Mouse (Mus musculus): ENCODE results near the gene Akap8l. TPM values are rescaled to one million over a fixed set of nuclear protein-coding genes. Genes with fewer than 3 reads are reported as not detected.

The Akap8l gene
- polyA plus RNA-seq, 1 experiment from 2014 or later = 79.4 TPM

DNA sequence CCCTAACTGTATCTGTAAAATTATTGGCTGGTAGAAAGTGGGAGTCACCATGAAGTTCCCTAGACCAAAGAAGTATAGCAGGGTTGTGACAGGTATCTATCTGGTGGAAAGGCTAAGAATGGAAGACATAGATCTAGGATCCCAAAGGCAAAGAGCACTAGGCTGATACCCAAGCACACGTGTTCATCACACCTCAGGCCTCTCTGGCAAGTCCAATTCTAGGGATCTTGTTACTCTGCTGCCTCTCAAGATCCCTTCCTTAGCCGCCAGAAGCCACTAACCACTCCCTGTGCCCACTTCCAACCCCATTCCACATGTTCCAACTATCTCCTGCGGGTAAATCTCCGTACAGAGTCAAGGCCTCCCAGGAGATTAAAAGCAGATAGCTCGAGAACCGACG, 30.5 kb downstream of the Akap8l start:
- peak overlapping the region; percentile 92 for H3K4me3 ChIP-seq
- WGBS = under 1% methylated on average over 7 of the region's 7 CpGs
- peaks cover 52% of the 10 kb centered on the region for H3K36me3 ChIP-seq
- peak overlapping the region; percentile 96; the same call in 1 of the 2 replicates for H3K27ac ChIP-seq (ENCODE audit: poor library complexity, severe bottlenecking)
- H3K9me3 ChIP-seq (replicated peaks) = no peaks in the 10 kb centered on the region
- no peaks in the 10 kb centered on the region for H3K27me3 ChIP-seq (replicated peaks)
- peaks cover 28% of the 10 kb centered on the region for H3K4me1 ChIP-seq (replicated peaks)
- no peak for ATAC-seq (ENCODE audit: insufficient number of reproducible peaks, low FRiP score)
- H3K4me2 ChIP-seq = peak overlapping the region; percentile 95
- peak overlapping the region; percentile 93 for H3K9ac ChIP-seq

GRCm38 (mm10) chr17:32317708-32318107, 32.7 kb downstream of the Akap8l start:
- H3K9me3 ChIP-seq (replicated peaks) = no peaks in the 10 kb centered on the region
- WGBS = 93% methylated on average over 3 of the region's 3 CpGs
- ATAC-seq (ENCODE audit: insufficient number of reproducible peaks, low FRiP score) = no peak

DNA sequence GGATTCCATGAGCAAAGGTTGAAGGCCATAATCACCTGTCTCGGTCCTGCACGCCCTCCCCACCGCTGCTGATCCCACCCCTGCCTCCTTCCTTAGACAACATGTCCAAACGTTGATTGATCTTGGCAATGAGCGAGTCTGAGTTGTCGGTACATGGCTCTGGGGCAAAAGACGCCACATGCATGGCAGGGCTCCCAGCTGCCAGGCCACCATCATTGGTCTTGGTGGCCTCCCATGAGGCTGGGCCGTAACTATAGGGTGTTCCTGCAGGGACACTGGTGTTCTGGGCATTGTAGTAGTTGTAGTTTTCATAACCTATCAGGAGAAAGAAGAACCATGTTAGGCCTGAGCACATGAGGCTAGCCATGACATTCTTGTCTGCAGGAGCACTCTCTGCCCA, 33.4 kb downstream of the Akap8l start:
- ATAC-seq (ENCODE audit: insufficient number of reproducible peaks, low FRiP score) = no peak
- H3K36me3 ChIP-seq = peaks cover 66% of the 10 kb centered on the region
- no peak overlapping the region for H3K4me3 ChIP-seq
- H3K9ac ChIP-seq = no peak overlapping the region
- peaks cover 18% of the 10 kb centered on the region for H3K4me1 ChIP-seq (replicated peaks)
- no peaks in the 10 kb centered on the region for H3K27me3 ChIP-seq (replicated peaks)
- H3K4me2 ChIP-seq = no peak overlapping the region
- no peaks in the 10 kb centered on the region for H3K9me3 ChIP-seq (replicated peaks)
- WGBS = 93% methylated on average over 8 of the region's 8 CpGs
- H3K27ac ChIP-seq (ENCODE audit: poor library complexity, severe bottlenecking) = no peak overlapping the region

More at GRCm38 (mm10) chr17:32317708-32318107, 32.7 kb downstream of the Akap8l start:
- no peak overlapping the region for H3K9ac ChIP-seq
- H3K27ac ChIP-seq (ENCODE audit: poor library complexity, severe bottlenecking) = no peak overlapping the region
- no peak overlapping the region for H3K4me2 ChIP-seq
- H3K4me3 ChIP-seq = no peak overlapping the region
- H3K36me3 ChIP-seq = peaks cover 60% of the 10 kb centered on the region
- no peaks in the 10 kb centered on the region for H3K27me3 ChIP-seq (replicated peaks)
- peaks cover 25% of the 10 kb centered on the region for H3K4me1 ChIP-seq (replicated peaks)

DNA sequence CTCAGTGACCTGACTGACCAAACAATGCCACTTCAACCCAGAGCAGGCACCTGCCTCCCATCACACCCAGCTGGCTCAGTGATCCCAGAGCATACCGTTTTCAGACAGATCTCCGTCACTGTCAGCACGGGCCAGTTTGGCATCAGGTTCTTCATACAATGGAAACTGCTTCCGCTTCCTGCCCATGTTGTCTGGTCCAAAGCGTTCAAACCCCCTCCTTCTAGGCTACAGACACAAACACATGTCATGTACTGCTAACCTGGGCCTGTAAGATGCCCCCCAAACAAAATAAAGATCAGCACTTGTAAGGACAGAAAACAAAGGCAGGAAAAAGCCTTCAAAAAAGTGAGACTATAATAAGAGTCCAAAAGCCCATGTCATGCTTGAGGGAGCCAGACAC, 34.8 kb downstream of the Akap8l start:
- no peak overlapping the region for H3K27ac ChIP-seq (ENCODE audit: poor library complexity, severe bottlenecking)
- no peak overlapping the region for H3K4me2 ChIP-seq
- H3K36me3 ChIP-seq = peaks cover 81% of the 10 kb centered on the region
- H3K9me3 ChIP-seq (replicated peaks) = no peaks in the 10 kb centered on the region
- H3K4me1 ChIP-seq (replicated peaks) = peaks cover 16% of the 10 kb centered on the region
- H3K27me3 ChIP-seq (replicated peaks) = no peaks in the 10 kb centered on the region
- no peak overlapping the region for H3K9ac ChIP-seq
- H3K4me3 ChIP-seq = no peak overlapping the region
- WGBS = 95% methylated on average over 5 of the region's 5 CpGs
- no peak for ATAC-seq (ENCODE audit: insufficient number of reproducible peaks, low FRiP score)

- WGBS = 71% methylated on average over 5 of the region's 5 CpGs
- H3K4me2 ChIP-seq = no peak overlapping the region
- ATAC-seq (ENCODE audit: insufficient number of reproducible peaks, low FRiP score) = no peak
- no peaks in the 10 kb centered on the region for H3K9me3 ChIP-seq (replicated peaks)
- H3K4me3 ChIP-seq = no peak overlapping the region
- peaks cover 8% of the 10 kb centered on the region for H3K4me1 ChIP-seq (replicated peaks)
- H3K27ac ChIP-seq (ENCODE audit: poor library complexity, severe bottlenecking) = no peak overlapping the region
- no peaks in the 10 kb centered on the region for H3K27me3 ChIP-seq (replicated peaks)
- no peak overlapping the region for H3K9ac ChIP-seq
- peaks cover 98% of the 10 kb centered on the region for H3K36me3 ChIP-seq
These were observed 36.5 kb downstream of the Akap8l start for GRCm38 (mm10) chr17:32313892-32314291.

DNA sequence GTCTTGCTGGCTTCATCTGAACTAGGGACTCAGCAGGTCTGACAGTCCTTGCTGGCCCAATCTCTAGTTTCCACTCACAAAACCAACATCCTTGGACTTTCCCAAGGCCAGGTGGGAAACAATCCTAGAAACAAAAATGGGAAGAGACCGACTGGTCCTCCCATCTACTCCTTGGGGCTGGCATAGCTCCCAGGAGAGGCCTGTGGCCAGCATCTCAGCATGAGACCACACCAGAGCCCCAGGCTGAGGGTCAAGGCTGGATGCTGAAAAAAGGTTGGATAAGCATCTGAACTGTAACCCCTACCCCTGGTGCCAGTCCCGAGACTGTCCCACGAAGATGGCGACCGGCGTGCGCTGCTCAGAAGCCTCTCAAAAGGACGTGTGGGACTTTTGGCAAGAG, 37.6 kb downstream of the Akap8l start:
- H3K4me1 ChIP-seq (replicated peaks) = no peaks in the 10 kb centered on the region
- H3K27me3 ChIP-seq (replicated peaks) = no peaks in the 10 kb centered on the region
- ATAC-seq (ENCODE audit: insufficient number of reproducible peaks, low FRiP score) = no peak
- no peak overlapping the region for H3K4me3 ChIP-seq
- H3K9me3 ChIP-seq (replicated peaks) = no peaks in the 10 kb centered on the region
- H3K36me3 ChIP-seq = peaks cover 98% of the 10 kb centered on the region
- H3K9ac ChIP-seq = no peak overlapping the region
- 98% methylated on average over 8 of the region's 8 CpGs for WGBS
- H3K4me2 ChIP-seq = no peak overlapping the region
- H3K27ac ChIP-seq (ENCODE audit: poor library complexity, severe bottlenecking) = no peak overlapping the region

DNA sequence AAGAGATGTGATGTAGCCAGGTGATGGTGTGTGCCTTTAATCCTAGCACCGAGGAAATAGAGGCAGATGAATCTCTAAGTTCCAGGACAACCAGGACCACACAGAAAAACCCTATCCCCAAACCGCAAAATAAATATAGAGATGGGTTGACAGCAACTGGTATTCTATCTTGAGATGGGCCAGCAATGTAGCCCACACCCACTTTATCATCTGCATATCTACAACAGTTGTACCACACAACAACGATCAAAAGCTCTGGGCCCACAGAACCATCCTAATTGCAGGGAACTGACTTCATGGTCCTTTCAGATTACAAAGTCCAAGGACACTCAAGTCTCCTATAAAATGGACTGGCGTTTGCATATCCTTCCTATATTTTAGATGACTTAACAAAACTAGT, 42.4 kb downstream of the Akap8l start:
- Histone ChIP-seq H3K4me2 (no peak overlapping the region), H3K9me3 (replicated peaks) (no peaks in the 10 kb centered on the region), H3K36me3 (peaks cover 96% of the 10 kb centered on the region), H3K27me3 (replicated peaks) (no peaks in the 10 kb centered on the region), H3K9ac (no peak overlapping the region), H3K4me3 (no peak overlapping the region), H3K27ac (ENCODE audit: poor library complexity, severe bottlenecking) (no peak overlapping the region), H3K4me1 (replicated peaks) (no peaks in the 10 kb centered on the region)
- WGBS = 87% methylated on average over 4 of the region's 4 CpGs
- ATAC-seq (ENCODE audit: insufficient number of reproducible peaks, low FRiP score) = no peak

DNA sequence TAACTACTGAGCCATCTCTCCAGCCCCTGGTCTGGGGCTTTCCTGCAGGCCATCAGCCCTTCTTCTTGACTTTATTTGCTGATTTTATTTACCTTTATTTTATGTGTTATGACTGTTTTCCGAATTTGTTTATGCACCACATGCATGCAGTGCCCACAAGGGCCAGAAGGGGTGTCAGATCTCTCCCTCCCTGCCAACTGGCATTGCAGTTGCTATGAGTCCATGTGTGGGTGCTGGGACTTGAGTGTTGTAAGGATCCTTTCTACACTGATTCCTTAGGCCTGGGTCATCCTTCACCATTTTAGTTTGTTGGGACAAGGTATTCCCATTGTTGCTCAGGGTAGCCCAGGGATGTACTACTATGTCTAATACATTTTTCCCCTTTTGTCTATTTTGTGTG, 52.3 kb downstream of the Akap8l start:
- Histone ChIP-seq H3K4me1 (replicated peaks) (no peaks in the 10 kb centered on the region), H3K27ac (ENCODE audit: poor library complexity, severe bottlenecking) (no peak overlapping the region), H3K4me2 (no peak overlapping the region), H3K9ac (no peak overlapping the region), H3K9me3 (replicated peaks) (no peaks in the 10 kb centered on the region), H3K4me3 (no peak overlapping the region), H3K27me3 (replicated peaks) (no peaks in the 10 kb centered on the region), H3K36me3 (0 out of 2 replicates have a peak, but pooled peaks cover 2% of the 10 kb centered on the region)
- ATAC-seq (ENCODE audit: insufficient number of reproducible peaks, low FRiP score) = no peak
- 83% methylated on average over 1 of the region's 1 CpGs for WGBS

DNA sequence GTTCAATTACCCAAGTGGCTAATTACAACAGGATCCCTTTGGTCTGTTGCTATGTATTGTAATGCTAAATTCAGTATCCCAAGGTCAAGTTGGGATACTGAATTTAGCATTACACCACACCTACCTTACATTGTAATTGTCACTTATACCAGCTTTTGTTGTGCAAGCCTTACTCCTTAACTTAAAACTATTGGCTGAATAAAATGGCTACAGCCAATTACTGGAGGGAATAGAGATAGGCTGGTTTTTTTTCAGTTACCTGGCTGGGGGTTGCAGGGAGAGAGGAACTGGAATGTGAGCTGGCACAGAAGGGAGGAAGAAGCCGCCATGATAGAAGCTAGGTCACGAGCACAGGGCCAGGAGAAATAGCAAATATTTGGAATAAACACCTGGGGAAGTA, 54.5 kb downstream of the Akap8l start:
- Histone ChIP-seq H3K27ac (ENCODE audit: poor library complexity, severe bottlenecking) (no peak overlapping the region), H3K9me3 (replicated peaks) (no peaks in the 10 kb centered on the region), H3K4me1 (replicated peaks) (no peaks in the 10 kb centered on the region), H3K4me3 (no peak overlapping the region), H3K4me2 (no peak overlapping the region), H3K27me3 (replicated peaks) (no peaks in the 10 kb centered on the region), H3K36me3 (no peaks in the 10 kb centered on the region), H3K9ac (no peak overlapping the region)
- no peak for ATAC-seq (ENCODE audit: insufficient number of reproducible peaks, low FRiP score)
- WGBS = 80% methylated on average over 2 of the region's 2 CpGs

DNA sequence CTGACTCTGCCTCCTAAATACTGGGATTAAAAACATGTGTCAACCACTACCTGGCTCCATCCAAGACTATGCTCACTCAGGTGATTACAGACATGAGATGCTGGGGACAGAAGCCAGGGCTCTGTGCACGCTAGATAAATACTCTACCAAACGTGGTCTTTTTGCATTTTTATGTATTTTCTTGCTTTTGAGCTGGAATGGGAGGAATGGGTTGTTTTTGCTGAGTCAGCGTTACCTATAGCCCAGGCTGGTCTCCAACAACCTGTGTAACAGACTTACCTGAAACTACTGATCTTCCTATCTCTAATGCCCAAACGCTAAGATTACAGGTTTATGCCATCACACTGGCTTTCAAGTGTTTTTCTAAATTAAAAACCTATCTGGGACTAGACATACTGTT, 55.2 kb downstream of the Akap8l start:
- no peak for ATAC-seq (ENCODE audit: insufficient number of reproducible peaks, low FRiP score)
- Histone ChIP-seq H3K9me3 (replicated peaks) (no peaks in the 10 kb centered on the region), H3K4me1 (replicated peaks) (no peaks in the 10 kb centered on the region), H3K36me3 (no peaks in the 10 kb centered on the region), H3K9ac (no peak overlapping the region), H3K4me3 (no peak overlapping the region), H3K4me2 (no peak overlapping the region), H3K27me3 (replicated peaks) (no peaks in the 10 kb centered on the region), H3K27ac (ENCODE audit: poor library complexity, severe bottlenecking) (no peak overlapping the region)
- WGBS = 72% methylated on average over 4 of the region's 4 CpGs

DNA sequence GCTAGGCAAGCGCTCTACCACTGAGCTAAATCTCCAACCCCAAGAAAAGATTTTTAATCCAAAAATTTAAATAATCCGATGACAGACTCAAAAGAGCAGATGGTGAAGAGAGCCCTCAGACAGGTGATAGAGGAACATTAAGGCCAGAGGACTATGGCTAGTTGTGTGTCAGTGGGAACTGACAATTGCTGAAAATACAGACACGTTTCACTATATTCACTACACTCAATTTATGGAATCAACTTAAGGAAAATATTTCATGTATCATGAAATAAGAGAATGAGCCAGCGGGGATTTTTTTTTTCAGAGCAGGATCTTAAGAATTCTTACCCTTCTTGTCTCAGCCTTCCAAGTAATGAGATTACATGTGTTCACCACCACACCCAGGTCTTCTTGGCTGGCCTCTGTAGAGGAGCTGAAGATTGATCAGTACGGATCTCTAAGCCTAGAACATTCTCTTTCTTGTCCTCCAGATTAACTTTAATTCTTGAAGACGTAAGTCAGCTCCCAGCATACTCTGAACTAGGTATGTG, 65.2 kb downstream of the Akap8l start:
- no peaks in the 10 kb centered on the region for H3K27me3 ChIP-seq (replicated peaks)
- H3K27ac ChIP-seq (ENCODE audit: poor library complexity, severe bottlenecking) = peak overlapping the region; percentile 98; the same call in 1 of the 2 replicates
- 46% methylated on average over 6 of the region's 6 CpGs for WGBS
- peak overlapping the region; percentile 87 for H3K4me2 ChIP-seq
- H3K9me3 ChIP-seq (replicated peaks) = no peaks in the 10 kb centered on the region
- H3K9ac ChIP-seq = peak overlapping the region; percentile 95
- no peaks in the 10 kb centered on the region for H3K36me3 ChIP-seq
- peaks cover 22% of the 10 kb centered on the region for H3K4me1 ChIP-seq (replicated peaks)
- H3K4me3 ChIP-seq = peak overlapping the region; percentile 88
- ATAC-seq (ENCODE audit: insufficient number of reproducible peaks, low FRiP score) = no peak

Measured in heart, embryonic 12.5 days (tissue).